Mouse (Mus musculus): ENCODE measurements around the gene Tnni2.

Tnni2 gene

GRCm38 (mm10) chr7:142484780-142485179 is 43.2 kb downstream of the Tnni2 start:
- no peak for DNase-seq (ENCODE audit: low spot score)

GRCm38 (mm10) chr7:142486751-142487162 is 45.1 kb downstream of the Tnni2 start:
- no peak for DNase-seq (ENCODE audit: low spot score)

- peak; percentile 6 for DNase-seq (ENCODE audit: low spot score)
Measured at GRCm38 (mm10) chr7:142487341-142487859, 45.8 kb downstream of the Tnni2 start.

GRCm38 (mm10) chr7:142488053-142488452 is 46.4 kb downstream of the Tnni2 start:
- DNase-seq (ENCODE audit: low spot score): no peak

GRCm38 (mm10) chr7:142493535-142493934 is 51.9 kb downstream of the Tnni2 start:
- DNase-seq (ENCODE audit: low spot score): no peak
